Mouse (Mus musculus): ENCODE data around the gene Rdh7. TPM values are rescaled to one million over a fixed set of nuclear protein-coding genes. Genes with fewer than 3 reads are reported as not detected.
"Not testable (repeated sequence)": the region's sequence is repeated elsewhere in the genome, so short reads cannot be mapped to it uniquely, and the experiment has no call there.

Gene Rdh7
- total RNA-seq, 2 experiments from 2014 or later, result not detected

- DNase-seq (ENCODE audit: low spot score in 2 of 2), result no peak
These were observed 8.1 kb upstream of the Rdh7 start for GRCm38 (mm10) chr10:127896705-127897104.

DNA sequence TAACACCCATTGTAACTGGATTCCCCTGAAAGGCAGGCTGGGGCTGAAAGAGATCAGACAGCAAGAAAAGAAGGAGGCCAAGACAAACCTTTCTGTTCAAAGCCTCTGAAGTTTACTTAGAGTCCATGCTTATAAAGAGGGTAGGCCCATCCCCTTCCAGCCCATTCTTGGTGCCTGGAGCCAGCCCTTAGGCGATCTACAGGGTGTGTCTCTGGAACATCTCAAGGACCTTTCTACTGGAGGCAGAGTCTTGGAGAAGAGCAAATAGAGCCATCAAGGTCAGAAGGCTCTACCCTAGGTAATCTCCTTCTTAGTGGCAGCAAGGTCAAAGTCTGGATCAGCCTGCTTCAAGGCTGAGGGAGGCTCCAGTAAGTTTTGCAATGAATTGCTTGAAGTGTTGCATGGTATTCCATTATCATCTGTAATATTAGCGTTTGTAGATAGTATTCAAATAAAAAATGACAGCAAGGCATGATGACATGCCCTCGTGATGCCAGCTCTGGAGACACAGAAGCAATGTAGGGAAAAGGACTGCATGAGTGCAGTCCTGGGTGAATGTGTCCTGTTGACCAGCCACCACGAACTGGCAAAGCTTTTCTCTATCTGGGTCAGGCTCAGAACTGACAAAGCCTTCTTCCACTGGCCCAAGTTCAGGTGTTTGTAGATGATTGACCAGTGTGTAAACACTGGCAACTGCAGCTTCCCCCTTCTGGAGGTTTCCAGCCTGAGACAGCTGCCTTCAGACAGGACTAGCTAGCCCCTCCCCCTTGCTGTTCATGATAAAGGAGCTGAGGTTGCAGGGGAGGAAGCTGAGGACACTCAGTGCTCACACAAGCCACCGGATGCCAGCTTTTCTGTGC is 4.8 kb upstream of the Rdh7 start:
- DNase-seq (ENCODE audit: low spot score in 2 of 2), result not testable (repeated sequence)

- DNase-seq (ENCODE audit: low spot score in 2 of 2), result no peak
These were observed 2.9 kb upstream of the Rdh7 start for GRCm38 (mm10) chr10:127891481-127891880.

DNA sequence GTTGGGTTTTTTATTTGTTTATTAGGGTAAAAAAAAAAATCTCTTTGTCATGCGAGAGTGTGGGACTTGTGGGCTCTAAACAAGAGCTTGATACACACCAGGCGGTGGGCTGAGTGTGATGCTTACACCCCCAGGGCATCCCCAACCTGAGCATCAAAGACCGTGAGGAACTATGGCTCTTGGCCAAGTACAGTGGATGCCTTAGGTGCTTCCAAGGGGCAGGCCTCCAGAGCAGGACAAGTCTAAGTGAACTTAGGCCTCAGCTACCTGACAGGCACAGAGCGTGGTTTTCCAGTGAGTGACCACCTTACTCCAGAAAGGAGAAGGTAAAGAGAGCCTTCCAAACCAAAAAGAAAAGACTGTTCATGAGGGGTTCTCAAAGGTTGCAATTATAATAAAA is 1.6 kb downstream of the Rdh7 start:
- no peak for DNase-seq (ENCODE audit: low spot score in 2 of 2)

GRCm38 (mm10) chr10:127886551-127886950 is 2.1 kb downstream of the Rdh7 start:
- DNase-seq (ENCODE audit: low spot score in 2 of 2), result no peak

DNA sequence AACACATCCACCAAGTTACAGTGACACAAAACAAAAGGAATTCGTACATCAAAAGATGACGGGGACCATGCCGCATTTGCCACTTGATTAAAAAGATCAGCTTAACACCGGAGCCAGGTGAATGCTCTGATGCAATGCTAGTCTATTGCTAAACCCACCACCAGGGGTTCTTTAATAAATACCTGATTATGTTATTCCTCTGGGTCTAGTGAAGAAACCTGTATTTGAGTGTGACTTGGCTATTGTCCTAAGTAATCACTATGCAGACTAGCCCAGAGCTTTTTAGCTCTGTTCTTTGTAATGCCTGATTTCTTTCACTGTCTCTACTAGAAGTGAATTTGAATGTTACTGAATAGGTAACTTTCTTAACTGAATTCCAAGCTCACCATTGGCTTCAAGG is 7.6 kb downstream of the Rdh7 start:
- DNase-seq (ENCODE audit: low spot score in 2 of 2), result no peak

GRCm38 (mm10) chr10:127879155-127879688 is 9.4 kb downstream of the Rdh7 start:
- peak; percentile 19 to 26 for DNase-seq (ENCODE audit: low spot score in 2 of 2)

GRCm38 (mm10) chr10:127878262-127879057 is 10.2 kb downstream of the Rdh7 start:
- no peak for DNase-seq (ENCODE audit: low spot score in 2 of 2)

GRCm38 (mm10) chr10:127877681-127878080 is 10.9 kb downstream of the Rdh7 start:
- no peak for DNase-seq (ENCODE audit: low spot score in 2 of 2)

DNA sequence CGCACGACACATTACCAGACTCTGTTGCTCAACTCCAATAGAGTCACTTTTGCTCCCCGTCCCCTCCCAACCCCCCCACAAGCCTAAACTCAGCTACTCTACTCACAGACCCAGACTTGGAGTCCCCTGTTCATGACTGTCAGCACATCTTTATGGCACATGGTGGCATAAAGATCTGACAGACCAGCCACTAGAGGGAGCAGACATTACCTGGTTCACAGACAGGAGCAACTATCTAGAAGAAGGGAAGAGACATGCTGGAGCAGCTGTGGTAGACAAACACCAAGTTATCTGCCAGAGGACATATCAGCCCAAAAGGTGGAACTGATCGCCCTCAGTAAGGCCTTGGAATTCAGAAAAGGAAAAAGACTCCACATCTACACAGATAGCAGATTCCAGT is 16.1 kb downstream of the Rdh7 start:
- peak; percentile 7 for DNase-seq (ENCODE audit: low spot score in 2 of 2)

DNA sequence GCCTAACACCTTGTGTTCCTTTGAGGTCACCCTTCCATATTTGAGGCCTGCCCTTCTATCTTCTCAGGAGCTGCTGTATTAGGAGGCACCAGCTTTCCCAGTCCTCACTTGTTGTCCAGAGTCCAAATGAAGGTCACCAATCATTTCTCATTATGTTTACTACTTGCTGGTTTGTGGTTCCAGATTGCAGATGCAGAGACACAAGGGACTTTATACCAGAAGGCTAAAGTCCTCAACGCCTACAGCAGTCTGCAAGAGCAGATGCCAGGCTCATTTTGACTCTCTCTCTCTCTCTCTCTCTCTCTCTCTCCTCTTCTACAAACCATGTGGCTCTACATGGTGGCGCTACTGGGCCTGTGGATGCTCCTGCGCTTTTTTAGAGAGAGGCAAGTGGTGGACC is 22.4 kb downstream of the Rdh7 start, which contains the start of gene Rdh16f2:
Gene Rdh16f2, plus strand, starts transcription at position 243 of the 400 bp plus-strand sequence.
- DNase-seq (ENCODE audit: low spot score in 2 of 2), result no peak

DNA sequence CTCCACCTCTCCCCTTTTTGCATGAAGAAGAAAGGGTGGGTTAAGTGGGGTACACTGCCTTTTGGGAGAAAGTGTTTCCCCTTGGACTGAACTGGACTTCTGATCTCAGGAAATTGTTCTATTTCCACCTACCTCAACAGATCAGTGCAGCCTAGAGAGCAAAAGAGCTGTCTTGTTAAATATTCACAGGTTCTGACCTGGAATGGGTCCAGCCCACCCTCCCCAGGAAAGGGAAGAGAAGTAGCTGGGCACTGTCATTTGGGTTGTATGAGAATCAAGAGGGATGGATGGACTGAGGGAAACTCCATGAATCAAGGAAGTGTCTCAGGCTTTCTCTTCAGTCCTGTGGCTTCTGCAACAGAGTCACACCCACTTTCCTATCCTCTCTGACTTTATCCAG is 23.7 kb downstream of the Rdh7 start:
- no peak for DNase-seq (ENCODE audit: low spot score in 2 of 2)

DNA sequence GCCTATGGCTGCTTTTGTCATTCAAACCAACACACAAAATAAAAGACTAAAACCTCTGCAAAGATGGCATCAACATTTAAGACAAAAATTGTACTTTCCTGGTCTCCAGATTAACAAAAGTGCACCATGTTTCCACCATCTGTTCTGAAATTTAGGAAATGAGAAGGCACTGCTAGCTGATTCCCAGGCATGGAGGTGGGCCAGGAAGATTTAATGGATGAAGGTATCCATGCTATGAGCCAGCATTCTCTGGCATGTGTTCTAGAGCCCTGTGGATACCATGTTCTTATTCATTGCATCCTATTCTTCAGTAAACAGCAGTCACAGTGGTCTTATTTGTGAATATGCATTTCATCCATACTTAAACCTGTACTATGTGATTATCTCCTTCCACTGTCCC is 32.2 kb downstream of the Rdh7 start:
- no peak for DNase-seq (ENCODE audit: low spot score in 2 of 2)

GRCm38 (mm10) chr10:127849628-127850027 is 39.0 kb downstream of the Rdh7 start, which contains the start of gene Rdh19:
Gene Rdh19, plus strand, starts transcription at chr10:127849928.
- no peak for DNase-seq (ENCODE audit: low spot score in 2 of 2)

GRCm38 (mm10) chr10:127848089-127848488 is 40.5 kb downstream of the Rdh7 start:
- no peak for DNase-seq (ENCODE audit: low spot score in 2 of 2)

- not testable (repeated sequence) for DNase-seq (ENCODE audit: low spot score in 2 of 2)
These were observed 42.7 kb downstream of the Rdh7 start for GRCm38 (mm10) chr10:127845945-127846344.

DNA sequence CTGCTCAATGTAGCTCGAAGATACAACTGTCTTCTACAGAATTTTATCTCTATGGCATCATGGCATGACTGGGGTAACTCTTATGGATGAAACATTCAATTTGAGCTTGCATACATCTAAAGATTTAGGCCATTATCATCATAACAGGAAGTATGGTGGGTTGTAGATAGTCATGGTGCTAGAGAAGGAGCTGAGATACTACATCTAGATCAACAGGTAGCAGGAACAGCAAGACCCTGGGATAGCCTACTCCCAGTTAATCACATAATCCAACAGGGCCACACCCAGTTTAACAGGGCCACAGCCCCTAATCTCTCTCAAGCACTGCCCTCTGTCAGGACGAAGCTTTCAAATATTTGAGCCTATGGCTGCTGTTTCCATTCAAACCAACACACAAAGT is 47.8 kb downstream of the Rdh7 start:
- DNase-seq (ENCODE audit: low spot score in 2 of 2), result no peak

DNA sequence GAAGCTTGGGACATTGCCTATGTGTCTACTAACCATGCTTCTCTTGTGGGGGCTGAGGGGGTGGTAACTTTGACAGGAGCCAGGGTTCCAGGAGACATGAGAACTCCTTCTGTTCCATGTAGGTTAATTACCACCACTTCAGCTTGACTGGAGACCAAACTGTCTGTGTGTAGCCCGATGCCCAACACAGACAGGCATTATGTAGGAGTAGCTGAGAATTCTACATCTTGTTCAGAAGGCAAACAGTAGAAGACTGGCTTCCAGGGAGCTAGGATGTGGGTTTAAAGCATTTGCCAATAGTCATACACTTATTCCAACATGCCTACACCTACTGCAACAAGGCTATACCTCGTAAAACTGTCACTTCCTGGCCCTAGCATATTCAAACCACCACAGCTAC is 50.1 kb downstream of the Rdh7 start:
- peak in 1 of 2 experiments; percentile 4 for DNase-seq (ENCODE audit: low spot score in 2 of 2)

DNA sequence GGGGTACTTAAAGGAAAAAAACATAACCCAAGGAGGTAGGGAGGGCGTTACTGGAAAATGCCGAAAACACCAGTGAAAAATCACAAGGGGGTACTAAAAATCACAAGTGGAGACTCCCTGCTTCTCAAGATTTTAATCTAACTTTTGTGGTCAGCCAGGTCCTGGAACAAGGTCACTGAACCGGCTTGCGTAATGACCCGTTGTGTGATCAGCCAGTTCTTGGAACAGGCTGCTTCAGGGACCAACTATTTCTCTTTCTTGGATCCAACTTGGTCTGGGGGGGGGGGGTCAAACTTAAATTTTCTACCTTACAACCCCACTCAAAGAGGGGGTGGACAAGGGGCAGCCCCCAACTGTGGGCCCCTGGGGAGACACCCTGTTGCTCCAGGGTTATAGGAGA is 50.8 kb downstream of the Rdh7 start:
- DNase-seq (ENCODE audit: low spot score in 2 of 2), result not testable (repeated sequence)

DNA sequence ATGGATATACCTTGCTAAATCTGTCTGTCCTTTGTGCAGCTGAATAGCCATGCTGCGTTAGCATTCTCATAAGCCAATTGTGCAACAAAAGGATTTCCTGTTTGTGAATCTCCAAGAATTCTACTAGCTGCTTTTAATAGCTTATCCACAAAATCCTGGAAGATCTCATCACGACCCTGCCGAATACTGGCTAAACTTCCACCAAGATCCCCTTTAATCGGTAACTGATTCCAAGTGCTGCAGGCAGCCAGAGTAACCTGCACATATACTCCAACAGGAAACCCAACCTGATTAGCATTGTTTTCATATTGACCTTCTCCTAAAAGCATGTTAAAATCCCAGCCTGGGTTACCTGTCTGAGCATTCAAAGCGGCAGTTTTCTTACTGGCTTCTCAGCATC is 53.3 kb downstream of the Rdh7 start:
- no peak for DNase-seq (ENCODE audit: low spot score in 2 of 2)

GRCm38 (mm10) chr10:127834186-127834585 is 54.4 kb downstream of the Rdh7 start:
- not testable (repeated sequence) for DNase-seq (ENCODE audit: low spot score in 2 of 2)

Measured in left cerebral cortex, adult 18-20 months (tissue).